Mouse (Mus musculus) embryo, embryonic 11 days (tissue): ENCODE measurements around the gene Fbxl19.
A peak's percentile ranks its signal among the peaks of the same experiment; 100 is the strongest.

Source experiments
- DNase-seq: peaks from one replicate; pipeline ENCODE4 v3.0.0-alpha.2; 2015

Fbxl19 gene

GRCm38 (mm10) chr7:127744366-127745045 lies at the start of gene Fbxl19:
Fbxl19 (plus strand) TSS chr7:127744543.
- peak; percentile 90 for DNase-seq

DNA sequence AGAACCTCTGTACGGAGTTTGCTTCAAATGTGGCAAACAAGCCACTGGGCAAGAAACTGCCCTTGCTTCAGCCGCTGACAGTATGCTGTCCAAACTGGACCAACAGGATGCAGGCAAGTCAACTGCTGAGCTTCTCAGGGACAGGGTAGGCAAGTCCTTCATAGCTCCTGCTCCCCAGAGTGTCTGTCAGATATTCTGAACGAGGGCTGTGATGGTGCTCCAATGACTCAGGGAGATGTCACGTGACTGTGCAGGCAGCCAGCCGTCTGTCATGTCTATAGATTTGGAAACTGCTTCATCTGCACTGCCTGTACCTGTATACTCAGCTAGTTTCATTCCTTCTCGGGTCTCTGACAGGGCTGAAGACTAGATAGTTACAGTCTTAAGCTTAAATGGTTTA lies 45.4 kb upstream of the Fbxl19 start:
- no peak for DNase-seq

GRCm38 (mm10) chr7:127700712-127701331 lies 43.5 kb upstream of the Fbxl19 start:
- DNase-seq = no peak

- no peak for DNase-seq
These were observed 40.7 kb upstream of the Fbxl19 start for GRCm38 (mm10) chr7:127703561-127704178.

DNA sequence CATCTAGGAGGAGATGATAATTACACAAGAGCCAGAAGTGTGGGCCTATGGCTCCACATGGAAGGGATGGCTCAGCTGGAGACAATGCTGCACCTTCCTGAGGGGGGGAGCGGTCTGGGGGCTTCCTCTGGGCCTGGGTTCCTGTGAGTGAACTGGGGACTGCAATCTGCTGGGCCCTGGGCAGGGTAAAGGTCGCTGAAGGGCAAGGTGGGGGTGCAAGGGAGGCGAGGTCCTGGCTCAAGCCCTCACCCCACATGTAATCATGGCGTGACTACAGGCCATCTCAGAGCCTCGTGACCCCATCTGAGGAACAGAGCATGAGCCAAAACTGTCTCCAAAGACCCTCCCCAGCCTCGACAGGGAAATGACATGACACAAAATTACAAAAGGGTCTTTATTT lies 39.7 kb upstream of the Fbxl19 start:
- DNase-seq = no peak

GRCm38 (mm10) chr7:127705706-127706105 lies 38.6 kb upstream of the Fbxl19 start:
- DNase-seq = no peak

GRCm38 (mm10) chr7:127707045-127707956 lies 37.0 kb upstream of the Fbxl19 start:
- DNase-seq = peak; percentile 77

- no peak for DNase-seq
These were observed 36.5 kb upstream of the Fbxl19 start for GRCm38 (mm10) chr7:127707957-127708206.

GRCm38 (mm10) chr7:127708207-127709078 lies 35.9 kb upstream of the Fbxl19 start, which contains the start of gene Bcl7c:
Bcl7c (minus strand) TSS chr7:127708933.
- DNase-seq = peak; percentile 96

GRCm38 (mm10) chr7:127709261-127709979 lies 34.9 kb upstream of the Fbxl19 start:
- DNase-seq = no peak

DNA sequence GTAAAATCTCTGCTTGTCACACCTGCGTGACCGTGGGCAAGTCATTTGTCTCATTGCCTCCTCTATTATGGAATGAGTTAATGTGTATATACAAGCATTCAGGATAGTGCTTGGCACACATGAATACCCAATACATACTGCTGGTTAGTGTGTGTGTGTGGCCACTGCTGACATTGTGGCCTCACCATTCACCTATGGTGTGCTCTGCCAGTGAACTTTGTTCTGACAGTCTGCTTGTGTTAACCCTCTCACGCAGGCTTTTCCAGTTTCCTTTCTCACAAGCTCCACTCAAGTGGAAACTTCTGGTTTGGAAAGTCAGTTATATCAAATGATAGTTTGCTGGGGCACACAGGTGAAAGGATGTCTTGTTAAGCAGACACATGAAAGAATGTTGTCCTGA lies 33.3 kb upstream of the Fbxl19 start:
- DNase-seq = no peak

GRCm38 (mm10) chr7:127711456-127711855 lies 32.9 kb upstream of the Fbxl19 start:
- DNase-seq = no peak

GRCm38 (mm10) chr7:127712461-127713385 lies 31.6 kb upstream of the Fbxl19 start, which contains the start of gene Ctf1:
Ctf1 (plus strand) TSS chr7:127712736.
- DNase-seq = peak; percentile 92

DNA sequence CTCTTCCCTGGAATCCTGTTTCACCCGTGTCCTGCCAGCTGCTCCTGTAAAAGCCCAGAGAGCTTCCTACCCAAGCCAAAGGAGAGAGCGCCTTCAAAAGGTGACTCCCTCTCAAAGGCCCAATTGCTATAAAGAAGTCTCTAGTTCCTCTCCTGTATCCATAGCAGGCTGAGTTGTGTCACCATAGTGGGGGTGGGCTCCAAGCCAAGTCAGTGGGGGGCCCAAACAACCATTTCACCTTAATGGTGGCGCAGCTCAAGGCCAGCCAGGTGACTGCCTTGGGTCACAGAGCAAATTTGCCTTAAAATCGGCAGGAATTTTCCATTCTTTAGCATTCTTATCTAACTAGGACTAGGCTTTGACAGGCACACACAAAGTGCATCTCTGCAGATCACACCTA lies 29.5 kb upstream of the Fbxl19 start:
- DNase-seq = no peak

DNA sequence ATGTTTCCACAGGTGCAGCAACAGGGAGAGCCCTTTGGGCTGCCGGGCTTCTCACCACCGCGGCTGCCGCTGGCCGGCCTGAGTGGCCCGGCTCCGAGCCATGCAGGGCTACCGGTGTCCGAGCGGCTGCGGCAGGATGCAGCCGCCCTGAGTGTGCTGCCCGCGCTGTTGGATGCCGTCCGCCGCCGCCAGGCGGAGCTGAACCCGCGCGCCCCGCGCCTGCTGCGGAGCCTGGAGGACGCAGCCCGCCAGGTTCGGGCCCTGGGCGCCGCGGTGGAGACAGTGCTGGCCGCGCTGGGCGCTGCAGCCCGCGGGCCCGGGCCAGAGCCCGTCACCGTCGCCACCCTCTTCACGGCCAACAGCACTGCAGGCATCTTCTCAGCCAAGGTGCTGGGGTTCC lies 27.4 kb upstream of the Fbxl19 start:
- peak; percentile 86 for DNase-seq

GRCm38 (mm10) chr7:127718339-127718738 lies 26.0 kb upstream of the Fbxl19 start:
- DNase-seq = no peak

DNA sequence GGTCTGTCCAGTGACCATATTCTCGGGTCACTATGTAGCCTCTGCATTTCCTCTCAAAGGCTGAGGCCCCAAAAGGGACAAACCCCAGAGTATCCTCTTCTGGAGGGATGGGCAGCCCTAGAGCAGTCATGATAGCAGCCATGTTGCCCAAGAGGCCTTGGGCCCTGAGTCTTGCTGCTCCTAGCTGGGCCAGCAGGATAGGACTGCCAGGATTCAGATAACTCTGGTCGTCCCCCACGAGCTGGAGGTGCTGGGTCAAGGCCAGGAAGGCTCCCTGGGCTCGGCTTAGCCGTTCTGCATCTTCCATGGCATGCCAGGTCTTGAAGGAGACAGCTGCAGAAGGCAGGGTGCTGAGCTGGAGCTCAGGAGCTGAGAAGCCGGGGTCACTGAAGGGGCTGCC lies 25.1 kb upstream of the Fbxl19 start:
- no peak for DNase-seq

DNA sequence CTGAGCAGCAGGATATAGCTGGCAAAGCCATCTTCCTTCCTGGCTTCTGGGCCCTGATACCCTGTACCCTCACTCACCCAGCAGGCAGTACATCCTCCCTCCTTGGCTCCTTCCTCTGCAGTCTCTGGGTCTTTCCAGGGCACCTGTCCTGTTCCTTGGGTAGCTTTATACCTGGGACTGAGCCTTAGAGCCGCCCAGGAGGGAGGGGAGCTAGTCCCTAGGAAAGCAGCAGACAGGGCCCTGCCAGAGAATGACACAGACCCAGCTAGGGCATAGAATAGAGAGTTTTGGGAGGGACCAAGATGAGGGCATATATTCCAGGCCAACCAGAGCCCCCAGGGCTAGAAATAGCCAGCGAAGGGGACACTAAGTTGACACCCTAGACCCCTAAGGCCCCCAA lies 18.9 kb upstream of the Fbxl19 start:
- no peak for DNase-seq

DNA sequence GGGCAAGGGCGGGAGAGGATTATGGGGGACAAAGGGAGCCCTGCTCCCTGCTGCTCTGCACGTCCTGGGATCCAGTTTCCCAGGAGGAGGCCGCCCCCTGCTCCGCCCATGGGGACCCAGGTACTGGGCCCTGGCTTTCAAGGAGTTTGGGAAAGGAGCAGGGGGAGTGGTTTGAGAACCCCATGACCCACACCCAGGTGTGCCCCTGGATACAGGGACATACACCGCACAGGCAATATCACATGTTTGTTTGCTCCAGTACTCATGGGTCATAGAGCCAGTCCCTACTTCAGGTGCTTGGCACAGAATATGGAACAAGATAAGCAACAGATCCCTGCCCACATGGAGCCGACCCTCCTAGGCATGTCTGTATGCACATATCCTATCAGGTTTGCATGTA lies 18.4 kb upstream of the Fbxl19 start:
- DNase-seq = no peak

DNA sequence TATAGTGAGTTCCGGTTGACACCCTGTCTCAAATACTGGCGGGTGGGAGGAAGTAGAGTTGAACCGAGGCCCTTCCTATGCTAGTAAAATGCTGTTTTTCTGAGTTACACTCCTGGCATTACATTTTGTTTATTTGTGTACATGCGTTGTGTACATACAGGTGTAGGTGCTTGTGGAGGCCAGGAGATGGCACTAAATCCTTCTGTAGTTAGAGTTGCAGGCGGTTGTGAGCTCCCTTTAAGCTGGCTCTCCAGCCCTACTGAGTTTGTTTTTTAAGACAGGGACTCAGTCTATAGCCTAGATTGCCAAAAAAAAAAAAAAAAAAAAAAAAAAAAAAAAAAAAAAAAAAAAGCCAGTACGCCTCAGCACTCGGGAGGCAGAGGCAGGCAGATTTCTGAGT lies 16.4 kb upstream of the Fbxl19 start:
- DNase-seq = no peak

DNA sequence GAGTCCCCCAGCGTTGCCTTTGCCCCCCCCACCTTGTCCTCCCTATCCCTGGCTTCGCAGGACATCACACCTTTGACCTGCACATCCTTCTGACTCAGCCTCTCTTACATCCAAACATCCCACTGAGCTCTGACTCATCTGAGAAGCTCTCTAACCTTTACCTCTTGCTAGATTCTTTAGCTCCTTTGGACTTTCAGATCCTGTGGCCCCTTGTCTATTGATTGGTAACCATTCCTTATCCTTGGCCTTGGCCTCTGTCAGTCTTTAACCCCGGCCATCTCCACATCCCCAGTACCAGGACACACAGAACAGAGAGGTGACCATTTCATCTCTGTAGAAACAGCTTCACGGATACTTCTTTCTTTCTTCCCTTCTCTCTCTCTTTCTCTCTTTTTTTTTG lies 14.2 kb upstream of the Fbxl19 start:
- no peak for DNase-seq
